Mouse (Mus musculus): ENCODE results near the gene Slc4a1. TPM values are rescaled to one million over a fixed set of nuclear protein-coding genes. Genes with fewer than 3 reads are reported as not detected.
"Not testable (repeated sequence)": the region's sequence is repeated elsewhere in the genome, so short reads cannot be mapped to it uniquely, and the experiment has no call there.

The Slc4a1 gene
- total and polyA plus RNA-seq, 2 experiments from 2014 or later = 0.24 to 0.68 TPM

DNA sequence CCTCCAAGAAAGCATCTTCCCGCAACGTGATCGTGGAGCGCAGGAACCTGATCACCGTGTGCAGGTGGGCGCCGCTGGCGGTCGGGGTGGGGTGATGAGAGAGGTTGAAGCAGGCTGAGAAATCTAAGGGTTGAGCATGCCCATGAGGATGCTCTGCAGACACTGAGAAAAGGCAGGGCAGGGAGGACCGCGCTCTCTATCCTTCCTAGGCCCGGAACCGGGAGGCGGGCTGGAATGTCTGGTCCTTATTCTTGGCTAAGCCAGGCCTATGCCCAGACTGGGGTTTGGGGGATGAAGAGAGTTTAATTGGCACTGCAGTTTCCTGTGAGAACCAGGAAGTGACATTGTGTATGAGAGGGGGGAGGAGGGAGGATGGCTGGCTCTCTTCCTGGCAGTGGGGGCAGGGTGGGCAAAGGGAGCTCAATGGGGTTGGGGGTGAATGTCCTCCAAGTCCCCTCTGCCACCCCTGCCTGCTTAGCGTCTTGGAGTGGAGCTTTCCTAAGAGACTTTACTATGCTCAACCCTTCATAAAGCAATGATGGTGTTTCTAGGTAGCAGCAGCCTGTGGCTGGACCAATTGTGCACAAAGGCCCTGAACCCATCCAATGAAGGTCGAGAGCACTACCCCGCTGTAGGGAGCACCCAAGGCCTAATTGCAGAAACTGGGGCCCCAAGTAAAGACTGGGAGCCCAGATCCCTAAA is 27.9 kb upstream of the Slc4a1 start:
- Histone ChIP-seq H3K27me3 (ENCODE audit: insufficient read depth, low read length) (no peaks in the 10 kb centered on the region), H3K4me3 (ENCODE audit: low read depth, low read length) (peak overlapping the region; percentile 93), H3K4me2 (ENCODE audit: low read depth) (peak overlapping the region; percentile 87), H3K27ac (ENCODE audit: low read depth, low read length) (peak overlapping the region; percentile 98), H3K36me3 (ENCODE audit: insufficient read depth) (peaks cover 8% of the 10 kb centered on the region; the same call in 1 of the 2 replicates), H3K4me1 (ENCODE audit: insufficient read depth) (peaks cover 35% of the 10 kb centered on the region), H3K9ac (peak overlapping the region; percentile 97), H3K9me3 (ENCODE audit: low read length) (no peaks in the 10 kb centered on the region)
- ATAC-seq (peak; percentile 77), DNase-seq (peak; percentile 83)
- TF ChIP-seq CTCF (IDR thresholded peaks at IDR 0.05; ENCODE audit: low read depth) = no peak
- 4% methylated on average over 17 of the region's 17 CpGs for WGBS

DNA sequence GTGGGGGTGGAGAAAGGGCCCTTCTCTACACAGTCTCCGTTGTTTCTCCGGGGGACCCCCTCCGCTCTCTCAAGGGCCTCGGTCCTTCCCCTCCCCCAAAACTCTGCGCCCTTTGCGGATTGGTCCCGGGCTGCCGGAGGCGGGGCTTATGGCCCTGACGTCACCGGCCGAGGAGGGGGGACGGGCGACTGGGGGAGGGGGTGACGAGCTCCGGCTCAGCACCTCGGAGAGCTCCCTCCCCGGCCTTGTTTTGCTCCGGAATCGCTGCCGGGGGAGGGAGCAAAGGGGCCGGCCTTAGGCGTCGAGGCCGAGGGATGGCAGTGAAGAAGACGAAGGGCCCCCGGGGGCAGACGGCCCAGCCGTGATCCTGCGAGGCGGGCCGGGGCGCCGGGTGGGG is 27.2 kb upstream of the Slc4a1 start, which contains the start of gene Rundc3a:
Rundc3a (plus strand) TSS at position 166 of the 397 bp plus-strand sequence.
- Histone ChIP-seq H3K9ac (peak within 1 kb of the TSS; percentile 97), H3K4me2 (ENCODE audit: low read depth) (peak within 1 kb of the TSS; percentile 87), H3K4me1 (ENCODE audit: insufficient read depth) (peaks cover 35% of the 10 kb centered on the region), H3K4me3 (ENCODE audit: low read depth, low read length) (peak within 1 kb of the TSS; percentile 93), H3K36me3 (ENCODE audit: insufficient read depth) (0 out of 2 replicates have a peak, but pooled peaks cover 1% of the 10 kb centered on the region), H3K9me3 (ENCODE audit: low read length) (no peaks in the 10 kb centered on the region), H3K27ac (ENCODE audit: low read depth, low read length) (peak within 1 kb of the TSS; percentile 98), H3K27me3 (ENCODE audit: insufficient read depth, low read length) (no peaks in the 10 kb centered on the region)
- 4% methylated on average over 34 of the region's 34 CpGs for WGBS
- DNase-seq (peak; percentile 98), ATAC-seq (peak; percentile 92)
- no peak for TF ChIP-seq CTCF (IDR thresholded peaks at IDR 0.05; ENCODE audit: low read depth)

DNA sequence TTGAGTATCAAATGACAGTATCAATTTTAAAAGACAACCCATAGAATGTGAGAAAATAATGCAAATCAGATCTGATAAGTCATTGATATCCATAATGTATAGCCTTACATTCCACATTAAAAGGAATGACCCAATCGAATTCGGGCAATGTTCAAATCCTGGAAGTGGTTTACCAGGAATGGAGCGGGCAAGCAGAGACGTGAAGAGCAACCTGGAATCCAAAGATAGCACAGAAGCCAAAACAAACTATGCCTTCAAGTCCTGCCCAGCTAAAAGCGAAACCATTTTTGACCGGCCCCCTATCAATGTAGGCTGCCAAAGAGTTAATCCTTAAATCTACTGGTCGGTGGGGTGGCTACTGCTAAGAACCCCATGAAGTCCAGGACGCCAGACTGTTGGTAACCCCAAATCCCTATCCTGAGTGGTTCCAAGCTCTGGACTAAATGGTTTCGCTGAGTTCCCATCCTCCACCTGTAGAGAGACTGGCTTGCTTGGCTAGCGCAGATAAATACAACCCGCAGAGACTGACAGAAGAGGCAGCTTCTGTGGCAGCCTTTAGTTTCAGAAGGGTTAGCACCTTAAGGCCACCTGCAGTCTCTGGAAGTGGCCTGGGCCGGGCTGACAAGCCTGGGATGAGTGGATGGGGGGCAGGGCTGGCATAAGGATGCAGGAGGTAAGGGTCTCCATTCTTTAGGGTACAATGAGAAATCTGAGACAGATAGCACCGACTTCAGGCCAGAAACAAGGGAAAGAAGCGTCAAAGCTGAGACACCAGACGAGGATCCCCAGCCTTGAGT is 26.6 kb upstream of the Slc4a1 start:
- 18% methylated on average over 15 of the region's 15 CpGs for WGBS
- peak overlapping the region; percentile 87 for H3K4me2 ChIP-seq (ENCODE audit: low read depth)
- DNase-seq (no peak), ATAC-seq (peak; percentile 28; the same call in 1 of the 2 replicates)
- H3K27ac ChIP-seq (ENCODE audit: low read depth, low read length) = peak overlapping the region; percentile 98
- TF ChIP-seq CTCF (IDR thresholded peaks at IDR 0.05; ENCODE audit: low read depth) = no peak
- peaks cover 35% of the 10 kb centered on the region for H3K4me1 ChIP-seq (ENCODE audit: insufficient read depth)
- H3K4me3 ChIP-seq (ENCODE audit: low read depth, low read length) = peak overlapping the region; percentile 93
- no peaks in the 10 kb centered on the region for H3K9me3 ChIP-seq (ENCODE audit: low read length)
- H3K36me3 ChIP-seq (ENCODE audit: insufficient read depth) = no peaks in the 10 kb centered on the region
- peak overlapping the region; percentile 97 for H3K9ac ChIP-seq
- no peaks in the 10 kb centered on the region for H3K27me3 ChIP-seq (ENCODE audit: insufficient read depth, low read length)

DNA sequence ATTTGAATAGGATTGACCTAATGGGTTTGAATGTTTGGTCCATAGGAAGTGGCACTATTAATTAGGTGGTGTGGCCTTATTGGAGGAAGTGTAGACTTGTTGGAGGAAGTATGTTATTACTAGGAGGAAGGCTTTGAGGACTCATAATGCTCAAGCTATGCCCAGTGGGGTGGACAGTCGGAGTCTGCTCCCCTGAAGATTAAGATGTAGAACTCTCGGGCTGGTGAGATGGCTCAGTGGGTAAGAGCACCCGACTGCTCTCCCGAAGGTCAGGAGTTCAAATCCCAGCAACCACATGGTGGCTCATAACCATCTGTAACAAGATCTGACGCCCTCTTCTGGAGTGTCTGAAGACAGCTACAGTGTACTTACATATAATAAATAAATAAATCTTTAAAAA is 23.4 kb upstream of the Slc4a1 start:
- H3K36me3 ChIP-seq (ENCODE audit: insufficient read depth); H3K4me3 ChIP-seq (ENCODE audit: low read depth, low read length); H3K9ac ChIP-seq; H3K9me3 ChIP-seq (ENCODE audit: low read length); H3K4me2 ChIP-seq (ENCODE audit: low read depth); H3K4me1 ChIP-seq (ENCODE audit: insufficient read depth); DNase-seq; ATAC-seq; H3K27ac ChIP-seq (ENCODE audit: low read depth, low read length); H3K27me3 ChIP-seq (ENCODE audit: insufficient read depth, low read length): not testable (repeated sequence)
- 90% methylated on average over 4 of the region's 5 CpGs for WGBS

DNA sequence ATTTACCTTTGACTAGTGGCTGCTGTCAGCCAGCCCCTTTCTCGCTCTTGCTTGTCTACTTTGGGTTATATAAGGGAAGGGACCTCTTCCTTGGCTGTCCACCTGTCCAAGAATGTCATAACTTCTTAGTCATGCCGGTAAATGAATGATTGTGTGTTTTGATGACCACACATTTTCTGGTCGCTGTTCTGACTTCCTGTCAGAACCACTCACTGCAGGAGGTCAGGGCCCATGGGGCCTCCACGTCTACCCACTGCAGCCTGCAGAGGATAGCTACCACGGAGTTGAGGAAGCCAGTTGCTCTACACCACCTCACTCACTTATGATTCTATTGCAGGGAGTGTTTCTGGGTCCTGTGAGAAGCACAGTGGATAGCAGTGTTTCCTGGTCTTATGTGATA is 20.1 kb upstream of the Slc4a1 start:
- no peak for DNase-seq
- Histone ChIP-seq H3K27me3 (ENCODE audit: insufficient read depth, low read length) (no peaks in the 10 kb centered on the region), H3K9ac (no peak overlapping the region), H3K9me3 (ENCODE audit: low read length) (no peaks in the 10 kb centered on the region), H3K4me1 (ENCODE audit: insufficient read depth) (no peaks in the 10 kb centered on the region), H3K4me3 (ENCODE audit: low read depth, low read length) (no peak overlapping the region), H3K36me3 (ENCODE audit: insufficient read depth) (no peaks in the 10 kb centered on the region), H3K4me2 (ENCODE audit: low read depth) (no peak overlapping the region), H3K27ac (ENCODE audit: low read depth, low read length) (no peak overlapping the region)
- TF ChIP-seq CTCF (IDR thresholded peaks at IDR 0.05; ENCODE audit: low read depth) = no peak
- WGBS = 62% methylated on average over 5 of the region's 5 CpGs
- no peak for ATAC-seq

DNA sequence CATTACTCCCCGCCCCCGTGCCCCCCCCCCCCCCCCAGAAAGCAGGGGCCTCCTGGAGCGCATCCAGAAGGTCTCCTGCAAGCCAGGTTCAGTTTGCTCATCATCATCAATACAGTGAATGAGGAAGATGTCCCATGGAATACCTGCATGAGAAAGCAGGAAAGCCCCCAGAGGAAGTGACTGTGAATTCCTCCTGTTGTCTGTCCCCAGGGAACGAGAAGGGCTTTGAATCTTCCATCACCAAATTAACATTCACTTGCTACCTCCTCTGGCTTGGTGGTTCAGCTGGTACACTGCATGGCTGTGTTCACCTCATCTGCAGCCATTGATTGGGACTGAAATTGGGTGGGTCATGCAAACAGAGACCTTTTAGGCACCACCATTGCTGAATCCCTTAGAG is 19.1 kb upstream of the Slc4a1 start:
- WGBS = 48% methylated on average over 4 of the region's 4 CpGs
- no peak overlapping the region for H3K4me3 ChIP-seq (ENCODE audit: low read depth, low read length)
- no peak overlapping the region for H3K27ac ChIP-seq (ENCODE audit: low read depth, low read length)
- no peak for TF ChIP-seq CTCF (IDR thresholded peaks at IDR 0.05; ENCODE audit: low read depth)
- no peaks in the 10 kb centered on the region for H3K27me3 ChIP-seq (ENCODE audit: insufficient read depth, low read length)
- H3K36me3 ChIP-seq (ENCODE audit: insufficient read depth) = no peaks in the 10 kb centered on the region
- H3K4me1 ChIP-seq (ENCODE audit: insufficient read depth) = no peaks in the 10 kb centered on the region
- no peaks in the 10 kb centered on the region for H3K9me3 ChIP-seq (ENCODE audit: low read length)
- no peak for ATAC-seq
- no peak overlapping the region for H3K4me2 ChIP-seq (ENCODE audit: low read depth)
- DNase-seq = no peak
- no peak overlapping the region for H3K9ac ChIP-seq

DNA sequence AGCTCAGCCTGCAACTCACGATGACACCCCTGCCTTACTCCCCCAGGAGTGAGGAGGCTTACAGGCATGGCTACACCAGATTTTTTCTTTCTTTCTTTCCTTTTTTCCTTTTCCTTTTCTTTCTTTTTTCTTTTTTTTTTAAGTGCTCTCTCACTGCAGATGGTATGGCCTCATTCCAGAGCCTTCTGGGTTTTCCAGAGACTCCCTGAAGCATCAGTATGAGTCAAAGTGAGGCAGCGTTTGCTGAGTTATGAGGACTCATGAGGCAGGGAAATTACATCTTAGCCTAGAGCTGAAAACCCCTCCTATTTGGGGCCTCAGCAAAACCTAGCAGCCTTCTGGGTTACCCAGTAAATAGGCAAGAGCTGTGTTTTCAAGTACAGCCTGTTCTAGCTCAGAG is 18.4 kb upstream of the Slc4a1 start:
- no peak overlapping the region for H3K9ac ChIP-seq
- H3K4me1 ChIP-seq (ENCODE audit: insufficient read depth) = no peaks in the 10 kb centered on the region
- DNase-seq = peak; percentile 73
- H3K27me3 ChIP-seq (ENCODE audit: insufficient read depth, low read length) = no peaks in the 10 kb centered on the region
- no peaks in the 10 kb centered on the region for H3K9me3 ChIP-seq (ENCODE audit: low read length)
- H3K4me2 ChIP-seq (ENCODE audit: low read depth) = no peak overlapping the region
- no peak for TF ChIP-seq CTCF (IDR thresholded peaks at IDR 0.05; ENCODE audit: low read depth)
- H3K27ac ChIP-seq (ENCODE audit: low read depth, low read length) = no peak overlapping the region
- 48% methylated on average over 2 of the region's 2 CpGs for WGBS
- no peak for ATAC-seq
- H3K4me3 ChIP-seq (ENCODE audit: low read depth, low read length) = no peak overlapping the region
- no peaks in the 10 kb centered on the region for H3K36me3 ChIP-seq (ENCODE audit: insufficient read depth)

All from forebrain, postnatal 0 days (tissue).